Mouse (Mus musculus) kidney, adult 11 months (tissue): ENCODE data around the gene Ralgapa1.

Experiments
- DNase-seq: peaks from one replicate; pipeline ENCODE4 v3.0.0; 2022

Ralgapa1 gene

GRCm38 (mm10) chr12:55820661-55821314 is at the start of gene Ralgapa1:
Gene Ralgapa1 (minus strand): TSS chr12:55821167.
- DNase-seq, result peak; percentile 86

- no peak for DNase-seq
Observed at GRCm38 (mm10) chr12:55869622-55870322, 48.8 kb upstream of the Ralgapa1 start.

GRCm38 (mm10) chr12:55867738-55868137 is 46.8 kb upstream of the Ralgapa1 start:
- DNase-seq, result no peak

GRCm38 (mm10) chr12:55860631-55861030 is 39.7 kb upstream of the Ralgapa1 start:
- DNase-seq, result no peak

GRCm38 (mm10) chr12:55859409-55860349 is 38.7 kb upstream of the Ralgapa1 start:
- no peak for DNase-seq

- no peak for DNase-seq
Observed at GRCm38 (mm10) chr12:55850650-55851049, 29.7 kb upstream of the Ralgapa1 start.

- DNase-seq, result no peak
Observed at GRCm38 (mm10) chr12:55847851-55848250, 26.9 kb upstream of the Ralgapa1 start.

- no peak for DNase-seq
Observed at GRCm38 (mm10) chr12:55846741-55847140, 25.8 kb upstream of the Ralgapa1 start.

GRCm38 (mm10) chr12:55837495-55837894 is 16.5 kb upstream of the Ralgapa1 start:
- DNase-seq, result no peak

- DNase-seq, result peak; percentile 98
Observed at GRCm38 (mm10) chr12:55836199-55836951, 15.4 kb upstream of the Ralgapa1 start, which contains the start of gene Brms1l. Gene Brms1l (plus strand): TSS chr12:55836324.

- no peak for DNase-seq
Observed at GRCm38 (mm10) chr12:55835857-55836198, 14.9 kb upstream of the Ralgapa1 start.

- DNase-seq, result no peak
Observed at GRCm38 (mm10) chr12:55834891-55835290, 13.9 kb upstream of the Ralgapa1 start.

GRCm38 (mm10) chr12:55833906-55834625 is 13.1 kb upstream of the Ralgapa1 start:
- no peak for DNase-seq

- no peak for DNase-seq
Observed at GRCm38 (mm10) chr12:55832961-55833360, 12.0 kb upstream of the Ralgapa1 start.

GRCm38 (mm10) chr12:55831101-55831500 is 10.1 kb upstream of the Ralgapa1 start:
- peak; percentile 53 for DNase-seq

- no peak for DNase-seq
Observed at GRCm38 (mm10) chr12:55825537-55825936, 4.6 kb upstream of the Ralgapa1 start.

GRCm38 (mm10) chr12:55824027-55824426 is 3.1 kb upstream of the Ralgapa1 start:
- DNase-seq, result no peak

GRCm38 (mm10) chr12:55820119-55820660 is 777 bp downstream of the Ralgapa1 start:
- peak; percentile 33 for DNase-seq

GRCm38 (mm10) chr12:55816488-55816887 is 4.5 kb downstream of the Ralgapa1 start:
- no peak for DNase-seq

GRCm38 (mm10) chr12:55805035-55805434 is 15.9 kb downstream of the Ralgapa1 start:
- DNase-seq, result no peak

- DNase-seq, result no peak
Observed at GRCm38 (mm10) chr12:55801131-55801530, 19.8 kb downstream of the Ralgapa1 start.

GRCm38 (mm10) chr12:55800144-55800543 is 20.8 kb downstream of the Ralgapa1 start:
- no peak for DNase-seq
